Mouse (Mus musculus) induced T-regulatory cell, adult 2 months (primary cell): ENCODE measurements at regions not wholly inside any gene's neighbourhood (a gene's known extent, or its start where the extent isn't known, plus 50 kb on each side); places are given as distances from the start of the nearest gene placed in this dataset.

Experiments
- DNase-seq: peaks from one replicate; pipeline ENCODE4 v3.0.0-alpha.2; 2012; ENCODE audit warnings: low read depth

GRCm38 (mm10) chr13:114679703-114680378 lies 138.2 kb upstream of the Mocs2 start:
- DNase-seq: no peak

- DNase-seq: no peak
These were observed 137.7 kb upstream of the Mocs2 start for GRCm38 (mm10) chr13:114680379-114680733.

DNA sequence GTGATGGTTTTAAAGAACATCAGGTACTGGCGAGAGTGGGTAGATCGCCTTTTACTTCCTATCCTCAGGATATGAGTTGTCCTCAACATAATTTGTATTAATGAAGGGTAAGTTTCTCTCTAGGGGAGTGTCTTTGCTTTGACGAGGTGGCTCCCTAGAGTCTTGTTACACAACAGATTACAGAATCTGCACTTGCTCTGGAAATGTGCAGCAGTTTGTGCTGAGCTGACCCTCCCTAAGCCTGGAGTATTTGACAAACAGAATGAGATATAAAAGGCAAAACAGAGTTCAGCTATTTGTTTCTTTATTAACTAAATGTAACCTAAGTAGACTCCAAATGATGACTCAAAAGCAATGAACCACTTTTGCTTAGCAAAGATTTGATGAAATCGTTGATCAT lies 136.8 kb upstream of the Mocs2 start:
- DNase-seq: no peak

GRCm38 (mm10) chr13:114681887-114682286 lies 136.1 kb upstream of the Mocs2 start:
- no peak for DNase-seq

DNA sequence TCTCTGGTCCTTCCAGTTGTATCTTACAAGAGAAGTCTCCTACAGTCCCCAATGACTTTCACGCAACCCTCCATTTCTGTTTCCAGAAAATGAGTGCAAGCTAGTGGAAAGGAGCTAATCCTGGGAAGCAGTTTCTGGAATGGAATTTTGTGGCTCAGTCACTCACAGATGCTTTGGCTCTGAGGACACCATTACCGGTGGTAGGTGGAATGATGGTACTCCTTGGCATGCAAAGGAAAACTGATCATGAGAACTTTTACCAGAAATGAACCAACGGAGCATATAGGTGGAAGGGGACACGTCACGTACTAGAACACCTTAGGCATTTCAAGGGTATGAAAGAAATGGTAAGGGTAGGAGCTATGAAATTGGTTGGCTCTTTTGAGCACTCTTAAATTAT lies 135.1 kb upstream of the Mocs2 start:
- DNase-seq: no peak

GRCm38 (mm10) chr13:114684298-114684697 lies 133.7 kb upstream of the Mocs2 start:
- no peak for DNase-seq

DNA sequence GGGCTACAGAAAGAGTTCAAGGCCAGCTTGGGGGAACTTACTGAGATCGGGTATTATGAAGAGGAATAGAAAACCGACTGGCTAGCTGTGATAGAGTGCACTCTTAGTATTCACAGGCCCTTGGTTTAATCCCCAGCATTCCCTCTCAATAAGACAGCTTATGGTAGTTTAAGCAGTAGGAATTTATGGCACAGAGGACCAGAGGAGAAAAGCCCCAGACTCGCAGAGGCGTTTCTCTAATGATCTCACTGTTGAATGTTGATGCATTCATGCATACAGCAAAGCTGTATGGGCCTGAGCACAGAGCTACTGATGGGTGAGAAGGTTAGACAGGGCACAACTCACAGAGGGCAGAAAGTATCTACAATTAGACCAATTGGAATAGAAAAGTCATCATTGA lies 132.7 kb upstream of the Mocs2 start:
- no peak for DNase-seq

GRCm38 (mm10) chr13:114712601-114713000 lies 105.4 kb upstream of the Mocs2 start:
- DNase-seq: no peak

DNA sequence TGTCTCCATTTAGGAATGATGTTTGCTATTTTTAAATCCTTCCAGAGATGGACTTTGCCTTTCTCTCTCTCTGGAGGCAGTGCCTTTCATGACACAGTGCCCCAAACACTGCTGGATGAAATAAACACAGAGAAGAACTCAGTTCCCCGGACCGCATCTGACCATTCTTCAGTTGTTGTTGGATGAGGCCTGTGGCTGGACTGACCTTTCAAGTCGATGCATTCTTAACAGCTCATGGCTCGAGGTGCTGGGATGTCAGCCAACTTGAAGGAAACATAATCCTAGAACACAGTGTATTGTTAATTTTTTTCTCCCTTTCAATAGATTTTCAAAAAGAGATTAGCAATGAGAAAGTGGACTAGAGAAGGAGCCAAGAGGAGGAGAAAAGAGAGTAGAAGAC lies 98.3 kb upstream of the Mocs2 start:
- DNase-seq: no peak

DNA sequence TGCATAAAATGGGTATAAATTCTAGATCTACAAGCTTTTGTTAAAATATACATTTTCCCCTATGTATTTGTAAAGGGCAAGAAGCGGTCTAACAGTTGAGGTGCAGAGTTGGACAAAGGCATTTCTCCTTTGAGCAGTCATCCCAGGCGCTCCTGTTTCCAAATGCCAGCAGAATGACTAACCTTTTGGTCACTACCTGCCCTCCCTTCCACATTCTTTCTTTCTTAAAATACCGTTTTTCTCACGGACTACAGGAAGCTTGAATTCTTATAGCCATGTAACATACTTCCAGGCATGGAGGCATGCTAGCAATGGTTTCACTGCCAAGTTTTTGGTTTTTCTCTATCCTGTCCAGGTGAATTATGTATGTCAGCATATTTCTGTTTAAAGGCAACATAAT lies 91.2 kb upstream of the Mocs2 start:
- no peak for DNase-seq

DNA sequence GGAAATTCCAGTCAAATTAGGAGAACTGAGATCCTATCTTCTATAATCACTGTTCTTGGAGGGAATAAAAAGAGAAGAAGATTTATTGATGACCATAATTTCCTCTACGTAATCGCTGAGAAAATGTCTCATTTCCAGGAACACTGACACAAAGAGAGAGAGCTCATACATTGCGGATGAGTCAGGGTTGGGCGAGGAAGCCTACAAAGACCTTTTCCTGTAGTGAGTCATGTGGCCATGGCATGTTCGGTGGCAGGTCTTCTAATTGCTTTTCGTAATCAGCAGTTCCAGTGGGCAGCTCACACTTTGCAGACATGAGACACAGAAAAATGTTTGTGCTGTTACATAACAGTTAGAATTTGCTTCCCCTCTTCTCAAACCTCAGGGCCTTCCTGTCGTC lies 83.0 kb upstream of the Mocs2 start:
- no peak for DNase-seq

GRCm38 (mm10) chr13:114736066-114736465 lies 82.0 kb upstream of the Mocs2 start:
- no peak for DNase-seq

GRCm38 (mm10) chr13:114742534-114742933 lies 75.5 kb upstream of the Mocs2 start:
- DNase-seq: no peak

DNA sequence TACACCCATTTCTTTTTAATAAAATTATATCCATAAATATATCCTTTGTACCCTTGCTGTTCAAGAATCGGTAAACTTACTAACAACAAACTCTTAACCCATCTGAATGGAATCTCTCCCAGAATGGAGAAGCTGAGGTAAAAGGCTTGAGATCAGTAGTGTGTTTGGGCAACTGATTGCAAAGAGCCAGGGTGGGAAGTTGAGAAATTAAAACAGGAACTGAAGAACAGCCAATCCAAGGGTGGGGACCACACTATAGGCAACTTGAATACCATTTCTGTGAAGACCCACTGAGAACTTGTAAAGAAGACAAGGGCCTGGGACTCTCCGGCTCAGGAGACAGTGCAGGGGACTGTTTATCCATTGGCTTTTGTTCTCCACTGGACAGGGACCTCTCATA lies 72.2 kb upstream of the Mocs2 start:
- no peak for DNase-seq

- DNase-seq: peak; percentile 9
These were observed 60.6 kb upstream of the Mocs2 start for GRCm38 (mm10) chr13:114757459-114757858.

- DNase-seq: no peak
These were observed 58.1 kb upstream of the Mocs2 start for GRCm38 (mm10) chr13:114759886-114760285.

DNA sequence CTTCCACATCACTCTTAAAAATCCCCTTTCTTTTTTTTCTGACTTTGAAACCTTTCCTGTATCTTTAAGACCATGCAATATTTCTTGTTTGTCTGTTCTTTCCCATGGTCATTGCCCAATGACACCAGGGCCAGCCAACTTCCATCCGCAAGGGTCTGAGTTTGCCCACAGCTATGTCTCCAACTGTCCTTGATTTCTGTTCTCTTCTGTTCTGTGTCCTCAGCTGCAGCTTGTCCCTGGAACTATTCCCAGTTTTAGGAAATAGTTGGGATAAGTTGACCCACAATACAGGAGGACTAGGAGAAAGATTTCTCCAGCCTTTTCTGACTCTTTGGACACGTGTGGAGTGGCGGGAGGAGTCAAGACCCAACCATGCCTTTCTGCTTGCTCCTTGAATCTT lies 57.1 kb upstream of the Mocs2 start:
- DNase-seq: no peak
